Mouse (Mus musculus) kidney, embryonic 15.5 days (tissue): ENCODE results near the gene Camk2b. TPM values are rescaled to one million over a fixed set of nuclear protein-coding genes. Genes with fewer than 3 reads are reported as not detected.

Experiments
- ATAC-seq: fragments of 200-750 bp; cut with Nextera tagmentation; replicated peaks from 2 replicates; pipeline ENCODE4 v1.8.0; 2017; ENCODE audit warnings: moderate TSS enrichment; ENCODE audit not compliant: low FRiP score
- H3K27ac ChIP-seq: fragments of 300-500 bp; sonication (generic); 2 replicates; pipeline ENCODE4 v1.5.1; 2015; ENCODE audit warnings: mild to moderate bottlenecking, inconsistent platforms
- H3K27me3 ChIP-seq: fragments of 300-500 bp; sonication (generic); 2 replicates; pipeline ENCODE4 v1.6.1; 2015; ENCODE audit warnings: inconsistent platforms
- H3K36me3 ChIP-seq: fragments of 300-500 bp; sonication (generic); 2 replicates; pipeline ENCODE4 v1.6.1; 2015; ENCODE audit warnings: inconsistent platforms
- H3K4me1 ChIP-seq: fragments of 300-500 bp; sonication (generic); 2 replicates; pipeline ENCODE4 v1.6.1; 2015; ENCODE audit warnings: inconsistent platforms
- H3K4me2 ChIP-seq: fragments of 300-500 bp; sonication (generic); 2 replicates; pipeline ENCODE4 v1.6.1; 2015; ENCODE audit warnings: moderate library complexity, mild to moderate bottlenecking, inconsistent platforms
- H3K4me3 ChIP-seq: fragments of 300-500 bp; sonication (generic); replicated peaks from 2 replicates; pipeline ENCODE4 v1.5.1; 2015; ENCODE audit warnings: mild to moderate bottlenecking, inconsistent platforms
- H3K9ac ChIP-seq: fragments of 300-500 bp; sonication (generic); 2 replicates; pipeline ENCODE4 v1.6.1; 2015; ENCODE audit warnings: mild to moderate bottlenecking, inconsistent platforms
- H3K9me3 ChIP-seq: fragments of 300-500 bp; sonication (generic); replicated peaks from 2 replicates; pipeline ENCODE4 v1.6.1; 2016; ENCODE audit warnings: inconsistent platforms
- WGBS: fragments of 180-500 bp; shearing (Covaris S2); methylation state at CpG from one replicate; pipeline ENCODE4 v1.1.7; 2015; ENCODE audit warnings: mixed read lengths; 5-methylcytosine and 5-hydroxymethylcytosine counted together
- polyA plus RNA-seq: library from polyadenylated mRNA; unstranded; fragments of >200 nt; fragmentation: Nextera tagmentation; extraction: Ambion mirVana; gene quantifications from 2 replicates; pipeline ENCODE4 v1.2.1, GENCODE M21; 2015

Camk2b gene
- polyA plus RNA-seq, 1 experiment from 2014 or later = 4.3 TPM

- no peak overlapping the region for H3K9ac ChIP-seq
- H3K9me3 ChIP-seq = no peaks in the 10 kb centered on the region
- H3K4me3 ChIP-seq = no peak overlapping the region
- H3K27me3 ChIP-seq = no peaks in the 10 kb centered on the region
- ATAC-seq = no peak
- 81% methylated on average over 6 of the region's 6 CpGs for WGBS
- H3K4me1 ChIP-seq = peaks cover 36% of the 10 kb centered on the region
- H3K27ac ChIP-seq = no peak overlapping the region
- no peak overlapping the region for H3K4me2 ChIP-seq
- peaks cover 18% of the 10 kb centered on the region for H3K36me3 ChIP-seq
Measured at GRCm38 (mm10) chr11:5974053-5974452, 92.1 kb downstream of the Camk2b start.

- WGBS = 36% methylated on average over 7 of the region's 7 CpGs
- ATAC-seq = no peak
- peaks cover 27% of the 10 kb centered on the region for H3K36me3 ChIP-seq
Measured at GRCm38 (mm10) chr11:5973151-5973550, 93.0 kb downstream of the Camk2b start.

GRCm38 (mm10) chr11:5971202-5971601 is 95.0 kb downstream of the Camk2b start:
- Histone ChIP-seq H3K27ac (no peak overlapping the region), H3K4me3 (no peak overlapping the region), H3K9me3 (no peaks in the 10 kb centered on the region), H3K36me3 (peaks cover 46% of the 10 kb centered on the region), H3K27me3 (no peaks in the 10 kb centered on the region), H3K4me2 (no peak overlapping the region), H3K9ac (no peak overlapping the region), H3K4me1 (peaks cover 38% of the 10 kb centered on the region)
- no peak for ATAC-seq
- WGBS = 46% methylated on average over 7 of the region's 7 CpGs

More at GRCm38 (mm10) chr11:5973151-5973550, 93.0 kb downstream of the Camk2b start:
- Histone ChIP-seq H3K4me2 (no peak overlapping the region), H3K9me3 (no peaks in the 10 kb centered on the region), H3K4me1 (peaks cover 38% of the 10 kb centered on the region), H3K4me3 (no peak overlapping the region), H3K27me3 (no peaks in the 10 kb centered on the region), H3K9ac (no peak overlapping the region), H3K27ac (no peak overlapping the region)

DNA sequence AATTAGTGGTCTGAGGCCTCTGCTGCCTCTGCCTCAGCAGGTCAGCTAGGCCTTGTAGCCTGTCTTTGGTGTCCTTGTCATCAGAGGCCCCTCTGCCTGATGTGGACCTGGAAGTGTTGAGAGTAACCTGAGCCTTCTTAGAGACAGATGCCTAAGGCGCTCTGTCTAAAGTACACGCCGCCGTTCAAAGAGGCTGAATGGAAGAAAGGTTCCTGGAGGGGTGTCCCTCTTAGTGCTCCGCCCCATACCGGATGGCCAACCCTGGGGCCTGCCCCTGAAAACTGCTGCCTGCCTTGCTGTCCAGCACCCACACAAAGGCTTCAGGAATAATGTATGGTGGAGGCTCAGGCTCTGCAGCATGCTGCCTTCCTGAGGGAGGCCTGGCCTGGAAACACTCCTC is 97.9 kb downstream of the Camk2b start:
- Histone ChIP-seq H3K4me3 (no peak overlapping the region), H3K4me1 (peaks cover 30% of the 10 kb centered on the region), H3K27ac (peak overlapping the region; percentile 66), H3K9me3 (no peaks in the 10 kb centered on the region), H3K9ac (no peak overlapping the region), H3K36me3 (peaks cover 75% of the 10 kb centered on the region), H3K4me2 (no peak overlapping the region), H3K27me3 (no peaks in the 10 kb centered on the region)
- ATAC-seq = peak; percentile 57
- WGBS = 25% methylated on average over 6 of the region's 6 CpGs

DNA sequence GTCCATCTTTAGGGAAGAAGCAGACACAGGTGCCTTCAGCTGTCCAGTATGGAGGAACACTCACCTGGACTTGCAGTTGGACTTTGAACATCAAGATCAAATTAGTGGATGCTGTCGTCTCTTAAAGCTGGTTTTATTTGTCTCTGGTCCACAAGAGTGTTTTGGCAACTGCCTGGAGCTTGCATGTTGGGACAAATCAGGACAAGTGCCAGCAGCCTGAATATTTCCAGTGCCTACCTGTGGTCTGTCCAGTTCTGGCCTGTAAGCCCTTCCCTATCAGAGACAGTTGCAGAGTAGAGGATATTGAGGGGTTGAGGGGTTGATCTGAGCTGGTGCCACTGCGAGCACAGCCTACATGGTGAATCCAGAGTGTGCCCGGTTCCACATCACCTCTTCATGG is 99.4 kb downstream of the Camk2b start:
- peaks cover 15% of the 10 kb centered on the region; the same call in 1 of the 2 replicates for H3K4me1 ChIP-seq
- no peak overlapping the region for H3K4me2 ChIP-seq
- H3K27ac ChIP-seq = no peak overlapping the region
- ATAC-seq = no peak
- no peak overlapping the region for H3K9ac ChIP-seq
- H3K36me3 ChIP-seq = peaks cover 86% of the 10 kb centered on the region
- H3K4me3 ChIP-seq = no peak overlapping the region
- no peaks in the 10 kb centered on the region for H3K27me3 ChIP-seq
- no peaks in the 10 kb centered on the region for H3K9me3 ChIP-seq
- WGBS = 88% methylated on average over 3 of the region's 3 CpGs

DNA sequence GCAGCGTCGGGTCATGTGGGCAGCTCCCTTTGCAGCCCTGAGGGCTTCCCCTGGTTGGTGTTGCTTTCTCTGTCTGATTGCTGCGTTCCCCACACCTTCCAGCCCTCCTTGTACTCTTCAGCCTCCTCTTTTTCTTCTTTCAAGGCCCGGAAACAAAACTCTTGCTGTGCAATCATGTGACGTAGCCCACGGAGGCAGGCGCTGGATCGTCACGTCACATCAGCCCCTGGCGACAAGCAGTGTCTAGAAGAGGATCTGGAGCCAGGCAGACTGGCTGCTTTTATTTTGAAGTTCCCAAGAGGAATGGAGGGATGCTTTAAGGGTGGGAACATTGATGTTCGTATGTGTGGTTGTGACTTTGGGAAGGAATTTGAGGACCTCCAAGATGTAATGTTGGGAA is 100.3 kb downstream of the Camk2b start:
- Histone ChIP-seq H3K4me2 (no peak overlapping the region), H3K4me3 (no peak overlapping the region), H3K36me3 (peaks cover 92% of the 10 kb centered on the region), H3K27me3 (no peaks in the 10 kb centered on the region), H3K27ac (no peak overlapping the region), H3K9me3 (no peaks in the 10 kb centered on the region), H3K4me1 (peaks cover 8% of the 10 kb centered on the region; the same call in 1 of the 2 replicates), H3K9ac (no peak overlapping the region)
- ATAC-seq = no peak
- WGBS = 85% methylated on average over 11 of the region's 11 CpGs

GRCm38 (mm10) chr11:5960051-5960450 is 106.1 kb downstream of the Camk2b start:
- WGBS = 73% methylated on average over 2 of the region's 2 CpGs
- Histone ChIP-seq H3K36me3 (peaks cover 60% of the 10 kb centered on the region), H3K9me3 (no peaks in the 10 kb centered on the region), H3K4me2 (no peak overlapping the region), H3K27ac (no peak overlapping the region), H3K27me3 (no peaks in the 10 kb centered on the region), H3K4me1 (peaks cover 17% of the 10 kb centered on the region), H3K4me3 (no peak overlapping the region), H3K9ac (no peak overlapping the region)
- no peak for ATAC-seq

- Histone ChIP-seq H3K36me3 (peaks cover 17% of the 10 kb centered on the region), H3K9me3 (no peaks in the 10 kb centered on the region), H3K27ac (peak within 1 kb of the TSS; percentile 96), H3K4me1 (peaks cover 32% of the 10 kb centered on the region), H3K27me3 (no peaks in the 10 kb centered on the region), H3K4me2 (peak within 1 kb of the TSS; percentile 80), H3K4me3 (peak within 1 kb of the TSS; percentile 83), H3K9ac (peak within 1 kb of the TSS; percentile 86)
- ATAC-seq = peak; percentile 97
- WGBS = under 1% methylated on average over 70 of the region's 71 CpGs
Measured at GRCm38 (mm10) chr11:5955546-5956276, 110.5 kb downstream of the Camk2b start, which contains the start of gene Ykt6. Ykt6 (plus strand) TSS chr11:5955693.

DNA sequence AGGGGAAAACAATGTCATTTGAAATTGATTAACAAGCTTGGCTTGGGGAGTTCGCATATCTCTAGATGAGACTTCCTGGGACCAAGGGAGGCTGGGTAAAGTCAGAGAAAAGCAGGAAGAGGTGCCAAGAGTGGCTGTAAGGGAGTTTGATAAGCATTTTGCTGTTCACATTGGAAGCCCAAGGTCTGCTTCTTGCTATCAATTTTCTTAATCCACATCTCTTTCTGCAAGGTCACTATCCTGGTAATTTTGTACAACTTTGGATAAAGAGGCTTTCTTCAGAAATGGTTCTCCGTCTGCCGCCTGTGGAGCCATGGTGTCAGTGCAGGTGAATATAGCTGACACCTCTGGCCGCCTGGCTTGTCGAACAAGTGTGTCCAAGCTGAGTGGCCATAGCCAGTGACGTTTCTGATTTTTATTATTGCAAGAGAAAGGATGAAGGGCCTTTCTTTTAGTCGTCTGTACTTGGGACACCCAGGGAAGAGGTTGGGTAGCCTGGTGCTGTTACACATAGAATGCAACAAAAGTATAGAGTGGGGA is 111.1 kb downstream of the Camk2b start:
- ATAC-seq = peak; percentile 66
- Histone ChIP-seq H3K27me3 (no peaks in the 10 kb centered on the region), H3K9me3 (no peaks in the 10 kb centered on the region), H3K4me3 (peak overlapping the region; percentile 83), H3K4me1 (peaks cover 34% of the 10 kb centered on the region), H3K36me3 (peaks cover 11% of the 10 kb centered on the region), H3K4me2 (peak overlapping the region; percentile 80), H3K27ac (peak overlapping the region; percentile 96), H3K9ac (peak overlapping the region; percentile 86)
- 3% methylated on average over 7 of the region's 7 CpGs for WGBS

DNA sequence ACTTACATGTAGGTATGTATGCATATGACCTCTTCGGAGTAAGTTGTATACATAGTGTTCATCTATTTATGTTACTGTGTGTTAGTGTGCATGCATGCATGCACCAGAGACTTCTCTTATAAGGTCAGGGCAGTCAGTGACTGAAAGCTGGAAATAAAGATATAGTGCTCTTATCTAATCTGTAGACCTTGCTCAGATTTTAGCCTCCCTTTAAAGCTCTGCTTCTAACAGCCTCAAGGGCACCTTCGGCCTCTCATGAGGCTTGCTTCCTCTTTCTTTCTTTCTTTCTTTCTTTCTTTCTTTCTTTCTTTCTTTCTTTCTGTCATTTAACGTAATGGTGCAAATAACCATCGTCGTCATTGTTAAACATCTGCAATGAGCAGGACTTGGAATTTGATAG is 111.7 kb downstream of the Camk2b start:
- ATAC-seq = no peak
- H3K27me3 ChIP-seq = no peaks in the 10 kb centered on the region
- H3K4me2 ChIP-seq = no peak overlapping the region
- no peak overlapping the region for H3K27ac ChIP-seq
- H3K4me3 ChIP-seq = no peak overlapping the region
- no peak overlapping the region for H3K9ac ChIP-seq
- H3K4me1 ChIP-seq = peaks cover 40% of the 10 kb centered on the region
- no peaks in the 10 kb centered on the region for H3K9me3 ChIP-seq
- 79% methylated on average over 5 of the region's 5 CpGs for WGBS
- 0 out of 2 replicates have a peak, but pooled peaks cover 8% of the 10 kb centered on the region for H3K36me3 ChIP-seq

GRCm38 (mm10) chr11:5953130-5953765 is 112.9 kb downstream of the Camk2b start:
- H3K27me3 ChIP-seq = no peaks in the 10 kb centered on the region
- WGBS = 40% methylated on average over 8 of the region's 8 CpGs

GRCm38 (mm10) chr11:5952501-5952900 is 113.7 kb downstream of the Camk2b start:
- Histone ChIP-seq H3K9ac (no peak overlapping the region), H3K4me3 (no peak overlapping the region), H3K4me2 (no peak overlapping the region), H3K9me3 (no peaks in the 10 kb centered on the region), H3K36me3 (0 out of 2 replicates have a peak, but pooled peaks cover 3% of the 10 kb centered on the region), H3K27ac (0 out of 2 replicates have a peak overlapping the region, but pooled peaks have one; percentile 10), H3K27me3 (no peaks in the 10 kb centered on the region), H3K4me1 (peaks cover 54% of the 10 kb centered on the region)
- no peak for ATAC-seq
- 30% methylated on average over 5 of the region's 5 CpGs for WGBS

More at GRCm38 (mm10) chr11:5953130-5953765, 112.9 kb downstream of the Camk2b start:
- Histone ChIP-seq H3K9ac (no peak overlapping the region), H3K36me3 (0 out of 2 replicates have a peak, but pooled peaks cover 5% of the 10 kb centered on the region), H3K9me3 (no peaks in the 10 kb centered on the region), H3K4me1 (peaks cover 51% of the 10 kb centered on the region), H3K27ac (0 out of 2 replicates have a peak overlapping the region, but pooled peaks have one; percentile 10), H3K4me2 (no peak overlapping the region), H3K4me3 (no peak overlapping the region)
- no peak for ATAC-seq
